Mouse (Mus musculus): ENCODE results near the gene Fam19a1.

- TF ChIP-seq CTCF (IDR thresholded peaks at IDR 0.05; ENCODE audit: control insufficient read depth, insufficient read depth, low read length) (no peak), POLR2A (IDR thresholded peaks at IDR 0.05; ENCODE audit: borderline replicate concordance, control insufficient read depth, low read depth, low read length) (no peak)
These were observed 324.9 kb downstream of the Fam19a1 start for GRCm38 (mm10) chr6:96437814-96438213.

Data from bone marrow, adult 2 months (tissue).